Mouse (Mus musculus) effector memory CD4-positive, alpha-beta T cell, adult 7 months (primary cell): Measurements from ENCODE around the gene Etnppl. TPM values are rescaled to one million over a fixed set of nuclear protein-coding genes. Genes with fewer than 3 reads are reported as not detected.

Experiments
- polyA plus RNA-seq: library from polyadenylated mRNA; unstranded; fragments of 100-300 nt; shearing (Covaris generic); gene quantifications from one replicate; pipeline ENCODE4 v1.2.1, GENCODE M21; 2017

Gene Etnppl
- polyA plus RNA-seq: 1.00 TPM

DNA sequence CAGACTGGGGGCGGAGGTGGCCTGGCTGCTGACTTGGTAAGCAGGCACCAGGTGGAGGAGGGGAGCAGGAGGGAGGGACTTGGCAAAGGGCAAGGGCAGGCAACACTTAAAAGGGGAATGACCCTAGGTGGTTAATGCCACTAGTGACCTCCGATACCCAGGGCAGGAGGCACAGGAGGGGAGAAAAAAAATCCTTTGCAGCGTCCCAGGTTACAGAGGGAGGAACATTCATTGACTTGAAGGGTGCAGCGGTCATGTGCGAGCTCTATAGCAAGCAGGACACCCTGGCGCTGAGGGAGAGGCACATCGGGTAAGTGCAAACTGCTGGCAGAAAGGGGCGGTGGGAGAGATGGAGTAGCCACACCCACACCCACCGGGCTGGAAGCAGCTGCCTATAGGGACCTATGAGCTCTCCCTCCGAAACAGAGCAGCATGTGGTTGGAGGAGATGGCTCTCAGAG lies at the start of gene Etnppl:
Gene Etnppl, plus strand, starts transcription at position 10 of the 460 bp plus-strand sequence.

Other genes with a start within 250 kb of the Etnppl start
- 98.0 TPM for gene Ostc, start 92.0 kb downstream of the Etnppl start, polyA plus RNA-seq
- 818 TPM for gene Rpl34, start 113.0 kb downstream of the Etnppl start, polyA plus RNA-seq